8 mouse cellular contexts compared by ENCODE assay signal in genomic region chr5:140768333-140768732, GRCm38 (mm10). TPM values are rescaled to one million over a fixed set of nuclear protein-coding genes. Genes with fewer than 3 reads are reported as not detected.
DNase-seq lines count a peak whose midpoint lies in the region; ATAC-seq and TF ChIP-seq lines count a peak whose summit lies in the region.

No protein-coding gene starts in this region.

- peaks cover 35% of the 10 kb centered on the region for H3K4me1 ChIP-seq in kidney, postnatal 0 days (replicated peaks; ENCODE audit: insufficient read depth, low read length)
- H3K4me1 ChIP-seq in cerebellum, adult 2 months (ENCODE audit: control insufficient read depth, insufficient read depth, low read length) = peaks cover 20% of the 10 kb centered on the region
- peaks cover 71% of the 10 kb centered on the region for H3K4me1 ChIP-seq in heart, embryonic 12.5 days (replicated peaks)
- H3K4me1 ChIP-seq in midbrain, embryonic 11.5 days (ENCODE audit: control insufficient read depth, insufficient read depth, low read length) = peaks cover 20% of the 10 kb centered on the region

- H3K36me3 ChIP-seq in kidney, postnatal 0 days (ENCODE audit: insufficient read depth, low read length) = no peaks in the 10 kb centered on the region
- no peaks in the 10 kb centered on the region; the same call in 1 of the 2 replicates for H3K36me3 ChIP-seq in heart, embryonic 12.5 days
- no peaks in the 10 kb centered on the region for H3K36me3 ChIP-seq in midbrain, embryonic 11.5 days (ENCODE audit: control insufficient read depth, insufficient read depth, low read length)

- TF ChIP-seq CTCF in kidney, postnatal 0 days (IDR thresholded peaks at IDR 0.05; ENCODE audit: low read depth) = no peak
- no peak for TF ChIP-seq CTCF in cerebellum, adult 2 months (IDR thresholded peaks at IDR 0.05; ENCODE audit: borderline replicate concordance, insufficient read depth, low read depth, low read length)
- no peak for TF ChIP-seq CTCF in left cerebral cortex, adult 2 months (IDR thresholded peaks at IDR 0.05)

- H3K27me3 ChIP-seq in kidney, postnatal 0 days (ENCODE audit: insufficient read depth, low read length) = no peaks in the 10 kb centered on the region
- H3K27me3 ChIP-seq in cerebellum, adult 2 months (ENCODE audit: control insufficient read depth, insufficient read depth, low read length) = no peaks in the 10 kb centered on the region
- H3K27me3 ChIP-seq in heart, embryonic 12.5 days (replicated peaks) = no peaks in the 10 kb centered on the region
- H3K27me3 ChIP-seq in midbrain, embryonic 11.5 days (ENCODE audit: control insufficient read depth, insufficient read depth, low read length) = no peaks in the 10 kb centered on the region

- WGBS in kidney, postnatal 0 days = 50% methylated on average over 5 of the region's 5 CpGs
- WGBS in cerebellum, adult 2 months = 21% methylated on average over 5 of the region's 5 CpGs
- 48% methylated on average over 5 of the region's 5 CpGs for WGBS in heart, embryonic 12.5 days
- WGBS in midbrain, embryonic 11.5 days = 85% methylated on average over 5 of the region's 5 CpGs

- no peak overlapping the region for H3K9ac ChIP-seq in kidney, postnatal 0 days (ENCODE audit: low read depth, low read length)
- peak overlapping the region; percentile 71; the same call in 1 of the 2 replicates for H3K9ac ChIP-seq in heart, embryonic 12.5 days
- no peak overlapping the region; the same call in 1 of the 2 replicates for H3K9ac ChIP-seq in midbrain, embryonic 11.5 days (ENCODE audit: low read length)

- no peak for TF ChIP-seq POLR2A in cerebellum, adult 2 months (IDR thresholded peaks at IDR 0.05; ENCODE audit: borderline replicate concordance, insufficient read depth, low read length)

- no peak overlapping the region for H3K4me3 ChIP-seq in kidney, postnatal 0 days (replicated peaks; ENCODE audit: low read depth, low read length)
- H3K4me3 ChIP-seq in cerebellum, adult 2 months (replicated peaks; ENCODE audit: insufficient read depth, low read depth, low read length) = no peak overlapping the region
- H3K4me3 ChIP-seq in heart, embryonic 12.5 days = no peak overlapping the region
- H3K4me3 ChIP-seq in left cerebral cortex, adult 2 months = no peak overlapping the region
- no peak overlapping the region for H3K4me3 ChIP-seq in midbrain, embryonic 11.5 days (ENCODE audit: low read depth, low read length)

- no peaks in the 10 kb centered on the region for H3K9me3 ChIP-seq in kidney, postnatal 0 days (replicated peaks; ENCODE audit: low read length)
- H3K9me3 ChIP-seq in heart, embryonic 12.5 days (replicated peaks) = no peaks in the 10 kb centered on the region
- no peaks in the 10 kb centered on the region for H3K9me3 ChIP-seq in midbrain, embryonic 11.5 days (ENCODE audit: control insufficient read depth, low read length)

- ATAC-seq in kidney, postnatal 0 days (replicated peaks; ENCODE audit: low FRiP score, low read depth) = 0 out of 2 replicates have a peak, but pooled peaks have one; percentile 12
- ATAC-seq in heart, embryonic 12.5 days (ENCODE audit: insufficient number of reproducible peaks, low FRiP score) = no peak
- peak; percentile 25; the same call in 1 of the 2 replicates for ATAC-seq in midbrain, embryonic 11.5 days (ENCODE audit: low FRiP score)

- no peak for DNase-seq in kidney, postnatal 0 days (ENCODE audit: low spot score)
- DNase-seq in kidney, adult 9 months = no peak
- DNase-seq in cerebellum, adult 2 months = peak; percentile 69 to 83
- DNase-seq in left cerebral cortex, adult 2 months (ENCODE audit: extremely low spot score in 1 of 2, low spot score in 2 of 2) = peak in 1 of 2 experiments; percentile 38
- no peak for DNase-seq in midbrain, embryonic 11.5 days (ENCODE audit: low spot score, missing footprints)
- DNase-seq in urinary bladder, adult 2 months (ENCODE audit: low spot score) = no peak
- DNase-seq in ovary, postnatal 36 days (ENCODE audit: low spot score) = no peak

- intact Hi-C loops in left cerebral cortex, adult 2 months (cut with DNase I) = loop anchor here (5.0 kb wide), 1 partner anchor 59 kb away; no protein-coding TSS in a partner anchor

- H3K4me2 ChIP-seq in kidney, postnatal 0 days (ENCODE audit: low read length) = 0 out of 2 replicates have a peak overlapping the region, but pooled peaks have one; percentile 26
- H3K4me2 ChIP-seq in heart, embryonic 12.5 days = peak overlapping the region; percentile 54
- H3K4me2 ChIP-seq in midbrain, embryonic 11.5 days = no peak overlapping the region

- peak overlapping the region; percentile 92 for H3K27ac ChIP-seq in kidney, postnatal 0 days
- peak overlapping the region; percentile 26; the same call in 1 of the 2 replicates for H3K27ac ChIP-seq in cerebellum, adult 2 months (ENCODE audit: insufficient read depth, low read length)
- peak overlapping the region; percentile 99 for H3K27ac ChIP-seq in heart, embryonic 12.5 days (ENCODE audit: poor library complexity, severe bottlenecking)
- H3K27ac ChIP-seq in left cerebral cortex, adult 2 months = peak overlapping the region; percentile 74
- peak overlapping the region; percentile 89 for H3K27ac ChIP-seq in midbrain, embryonic 11.5 days (ENCODE audit: low read depth, low read length)

RNA-seq across cellular contexts. Expression of gene Amz1, which starts 44.4 kb away (rescaled TPM):
- 1.8 and 2.0 TPM in 2 replicates for polyA plus RNA-seq in kidney, postnatal 0 days (2015; fragmentation: Nextera tagmentation; extraction: Ambion mirVana)
- polyA plus RNA-seq in cerebellum, adult 2 months (2012; rRNA removed) = 4.6 TPM in 2 replicates
- 0.40 and 0.59 TPM in 2 replicates for polyA plus RNA-seq in heart, embryonic 12.5 days (2016; fragmentation: Nextera tagmentation; extraction: Ambion mirVana)
- 10 to 100 TPM; 16.2 to 20.2 TPM for total RNA-seq in left cerebral cortex, adult 2 months (2021)
- polyA plus RNA-seq in midbrain, embryonic 11.5 days (2014; fragmentation: Nextera tagmentation; extraction: Ambion mirVana) = 0.67 and 0.97 TPM in 2 replicates
- 1.2 TPM in 2 replicates for polyA plus RNA-seq in urinary bladder, adult 2 months (2012; rRNA removed)

Comparison
In these comparisons a context has a peak if more than half of its experiments do, and no peak if none do; other contexts are left out.
1. DNase-seq: peak in cerebellum, adult 2 months (2 of 2); none in kidney, postnatal 0 days (single experiment), kidney, adult 9 months (single experiment), midbrain, embryonic 11.5 days (single experiment), urinary bladder, adult 2 months (single experiment) and ovary, postnatal 36 days (single experiment).
2. H3K27ac ChIP-seq: peak in every context shown above with its lines; median percentile 99 in heart, embryonic 12.5 days; 92 in kidney, postnatal 0 days; 89 in midbrain, embryonic 11.5 days; 74 in left cerebral cortex, adult 2 months; 26 in cerebellum, adult 2 months.